Mouse (Mus musculus) gastrocnemius, adult 18-20 months (tissue): ENCODE data around the gene Aqp5. TPM values are rescaled to one million over a fixed set of nuclear protein-coding genes. Genes with fewer than 3 reads are reported as not detected.
A peak's percentile ranks its signal among the peaks of the same experiment; 100 is the strongest.

Experiments
- DNase-seq: peaks from one replicate; pipeline ENCODE4 v3.0.0; 2021; ENCODE audit warnings: low spot score
- long read RNA-seq, 2 experiments: library from polyadenylated mRNA; stranded (forward); transcript quantifications; one replicate each; pipeline ENCODE4 v2.0.0; 2021
- total RNA-seq, 2 experiments: library from RNA; stranded (reverse); gene quantifications; 2 replicates each; pipeline ENCODE4 v1.2.3; 2021

The Aqp5 gene
- total RNA-seq: under 1 TPM in 1 of 2 experiments, not detected in 1; 0.30 TPM
- long read RNA-seq, experiment 1: 0 reads
- long read RNA-seq, experiment 2: 0 reads

GRCm38 (mm10) chr15:99590429-99591084 lies at the start of gene Aqp5:
Aqp5 (plus strand) TSS chr15:99590782.
- DNase-seq: no peak

GRCm38 (mm10) chr15:99544047-99544446 lies 46.5 kb upstream of the Aqp5 start:
- no peak for DNase-seq

- no peak for DNase-seq
Observed at GRCm38 (mm10) chr15:99546596-99546995, 44.0 kb upstream of the Aqp5 start.

- no peak for DNase-seq
Observed at GRCm38 (mm10) chr15:99547732-99548131, 42.9 kb upstream of the Aqp5 start.

- DNase-seq: peak; percentile 7
Observed at GRCm38 (mm10) chr15:99549901-99550300, 40.7 kb upstream of the Aqp5 start.

- DNase-seq: no peak
Observed at GRCm38 (mm10) chr15:99553767-99554166, 36.8 kb upstream of the Aqp5 start.

GRCm38 (mm10) chr15:99558947-99559346 lies 31.6 kb upstream of the Aqp5 start:
- no peak for DNase-seq

- no peak for DNase-seq
Observed at GRCm38 (mm10) chr15:99560246-99560645, 30.3 kb upstream of the Aqp5 start.

GRCm38 (mm10) chr15:99567371-99567770 lies 23.2 kb upstream of the Aqp5 start:
- DNase-seq: no peak

- no peak for DNase-seq
Observed at GRCm38 (mm10) chr15:99568682-99569081, 21.9 kb upstream of the Aqp5 start.

- no peak for DNase-seq
Observed at GRCm38 (mm10) chr15:99569123-99569522, 21.5 kb upstream of the Aqp5 start.

- no peak for DNase-seq
Observed at GRCm38 (mm10) chr15:99578802-99579485, 11.6 kb upstream of the Aqp5 start, which contains the start of gene Aqp2. Aqp2 (plus strand) TSS chr15:99579055.

GRCm38 (mm10) chr15:99583463-99584344 lies 6.9 kb upstream of the Aqp5 start:
- peak; percentile 8 for DNase-seq

GRCm38 (mm10) chr15:99584407-99585202 lies 6.0 kb upstream of the Aqp5 start:
- no peak for DNase-seq

GRCm38 (mm10) chr15:99585741-99586140 lies 4.8 kb upstream of the Aqp5 start:
- no peak for DNase-seq

- DNase-seq: no peak
Observed at GRCm38 (mm10) chr15:99586525-99586924, 4.1 kb upstream of the Aqp5 start.

- no peak for DNase-seq
Observed at GRCm38 (mm10) chr15:99589237-99589636, 1.3 kb upstream of the Aqp5 start.

GRCm38 (mm10) chr15:99589704-99590103 lies 878 bp upstream of the Aqp5 start:
- DNase-seq: no peak

- no peak for DNase-seq
Observed at GRCm38 (mm10) chr15:99592177-99592576, 1.6 kb downstream of the Aqp5 start.

- DNase-seq: no peak
Observed at GRCm38 (mm10) chr15:99592877-99593276, 2.3 kb downstream of the Aqp5 start.

GRCm38 (mm10) chr15:99594951-99595350 lies 4.4 kb downstream of the Aqp5 start:
- no peak for DNase-seq
